Mouse (Mus musculus): ENCODE measurements around the gene Specc1l.

- TF ChIP-seq POLR2A (IDR thresholded peaks at IDR 0.05; ENCODE audit: control insufficient read depth, extremely low read depth, insufficient read depth, low read length, poor library complexity) (no peak), CTCF (IDR thresholded peaks at IDR 0.05; ENCODE audit: borderline replicate concordance, control insufficient read depth, extremely low read depth, insufficient read depth, low read length, poor library complexity) (no peak)
These were observed 103.9 kb downstream of the Specc1l start for GRCm38 (mm10) chr10:75315756-75316155.
